Mouse (Mus musculus) left cerebral cortex, adult 18-20 months (tissue): ENCODE measurements around the gene Ttc19. TPM values are rescaled to one million over a fixed set of nuclear protein-coding genes. Genes with fewer than 3 reads are reported as not detected.

ENCODE experiments used
- DNase-seq, 2 experiments: peaks; one replicate each; pipeline ENCODE4 v3.0.0; 2021 to 2022; ENCODE audit warnings: low spot score in 2 of 2, mixed read lengths in 1 of 2
- long read RNA-seq, 2 experiments: library from polyadenylated mRNA; stranded (forward); transcript quantifications; one replicate each; pipeline ENCODE4 v2.0.0; 2021
- total RNA-seq, 2 experiments: library from RNA; stranded (reverse); gene quantifications; 2 replicates each; pipeline ENCODE4 v1.2.3; 2021

Gene Ttc19
- 10 to 100 TPM; 89.4 to 91.9 TPM for total RNA-seq
- long read RNA-seq, experiment 1, transcript Ttc19-201 (10 exons, 3,410 nt) = major isoform, 85 of 119 reads
- long read RNA-seq, experiment 1, partial matches to known transcripts = 8 of 119 reads
- long read RNA-seq, experiment 1, other reads (novel, unspliced or antisense) = 21 of 119 reads
- long read RNA-seq, experiment 2, transcript Ttc19-201 (10 exons, 3,410 nt) = major isoform, 79 of 100 reads
- long read RNA-seq, experiment 2, transcript Ttc19-202 (9 exons, 2,193 nt) = minor isoform, 5 of 100 reads
- long read RNA-seq, experiment 2, partial matches to known transcripts = 9 of 100 reads
- long read RNA-seq, experiment 2, other reads (novel, unspliced or antisense) = 5 of 100 reads

GRCm38 (mm10) chr11:62280675-62281600, at the start of gene Ttc19, which contains the start of gene Zswim7:
Gene Ttc19 (plus strand): TSS chr11:62281473.
Gene Zswim7 (minus strand): TSS chr11:62281375.
- peak; percentile 92 to 93 for DNase-seq

- DNase-seq = no peak
Measured at GRCm38 (mm10) chr11:62240631-62241261, 40.5 kb upstream of the Ttc19 start.

DNA sequence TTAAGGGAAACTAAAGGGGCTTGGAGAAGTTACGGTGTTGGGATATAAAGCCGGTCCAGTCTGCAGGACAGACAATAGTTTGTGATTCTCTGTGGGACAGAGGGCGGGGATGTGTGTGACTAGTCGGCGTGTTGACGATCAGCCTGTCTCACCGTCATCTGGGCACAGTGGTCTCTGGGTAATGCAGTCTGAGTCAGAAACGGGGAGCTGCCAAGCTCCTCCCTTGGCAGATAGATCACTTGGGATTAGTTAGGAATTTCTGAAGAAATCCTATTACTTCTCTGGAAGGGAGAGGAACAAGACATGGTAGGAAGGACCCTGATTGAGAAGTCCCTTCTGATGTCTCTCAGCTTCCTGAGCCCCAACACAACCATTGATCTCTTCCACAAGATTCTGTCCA, 37.4 kb upstream of the Ttc19 start:
- DNase-seq = no peak

- DNase-seq = no peak
Measured at GRCm38 (mm10) chr11:62244471-62244870, 36.8 kb upstream of the Ttc19 start.

- no peak for DNase-seq
Measured at GRCm38 (mm10) chr11:62247759-62248400, 33.4 kb upstream of the Ttc19 start.

GRCm38 (mm10) chr11:62248401-62249244, 32.6 kb upstream of the Ttc19 start, which contains the start of gene Adora2b:
Gene Adora2b (plus strand): TSS chr11:62248984.
- peak; percentile 16 to 34 for DNase-seq

- DNase-seq = peak in 1 of 2 experiments; percentile 13
Measured at GRCm38 (mm10) chr11:62249266-62250037, 31.8 kb upstream of the Ttc19 start.

DNA sequence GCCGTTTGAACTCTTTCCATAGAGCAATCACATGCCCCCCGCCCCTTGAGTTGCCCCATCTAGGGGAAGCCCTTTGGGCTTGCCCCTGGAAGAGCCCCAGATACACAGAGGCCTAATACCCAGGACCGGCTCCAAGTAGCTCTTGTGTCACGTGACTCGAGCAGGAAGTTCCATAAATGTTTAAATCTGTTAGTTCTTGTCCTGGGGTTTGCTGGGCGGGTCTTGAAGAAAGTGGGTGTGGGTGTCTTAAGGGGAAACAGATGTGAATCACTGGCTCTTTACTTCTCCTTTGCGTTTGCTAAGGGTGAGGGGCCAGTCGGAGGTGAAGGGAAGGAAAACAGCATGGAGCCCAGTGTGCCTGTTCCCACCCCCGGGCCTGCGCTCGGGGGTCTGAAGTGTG, 30.2 kb upstream of the Ttc19 start:
- DNase-seq = no peak

DNA sequence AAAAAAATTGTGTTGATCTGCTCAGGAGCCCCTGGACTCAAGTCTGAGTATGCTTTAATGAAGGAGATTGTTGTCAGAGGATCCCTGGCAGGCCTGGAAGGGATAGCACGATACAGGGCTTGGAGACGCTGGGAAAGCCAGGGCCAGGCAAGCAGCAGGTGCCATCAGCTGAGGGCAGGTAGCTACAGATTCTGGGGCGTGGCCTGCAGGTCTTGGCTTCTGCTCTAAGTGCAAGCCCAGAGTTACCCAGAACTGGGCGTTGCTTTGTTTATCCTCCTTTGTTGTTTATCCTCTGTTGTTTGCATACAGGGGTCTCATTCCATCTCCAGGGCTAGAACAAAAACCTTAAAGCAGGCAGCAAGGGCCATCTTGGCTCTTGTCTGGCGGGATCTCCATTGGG, 27.9 kb upstream of the Ttc19 start:
- no peak for DNase-seq

- DNase-seq = no peak
Measured at GRCm38 (mm10) chr11:62259214-62259613, 22.1 kb upstream of the Ttc19 start.

DNA sequence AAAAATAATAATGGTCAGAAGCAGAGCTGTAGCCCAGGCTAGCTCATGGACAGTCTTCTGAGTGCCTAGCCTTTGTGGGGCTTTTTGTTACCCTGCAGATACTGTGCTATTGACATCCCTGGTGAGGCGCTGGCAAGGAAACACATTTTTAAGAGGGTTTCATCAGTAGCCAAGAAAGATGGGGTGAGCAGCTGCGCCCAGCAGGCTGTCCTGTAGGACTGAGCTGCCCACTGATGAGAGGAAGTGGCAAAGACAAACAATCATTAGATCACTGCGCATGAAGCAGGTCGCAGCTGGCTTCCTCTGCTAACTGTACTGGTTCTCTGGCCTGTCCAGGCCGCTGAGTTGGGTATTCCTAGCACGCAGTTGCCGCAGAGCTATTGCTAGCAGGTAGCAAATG, 17.7 kb upstream of the Ttc19 start:
- no peak for DNase-seq

- no peak for DNase-seq
Measured at GRCm38 (mm10) chr11:62264018-62264417, 17.3 kb upstream of the Ttc19 start.

DNA sequence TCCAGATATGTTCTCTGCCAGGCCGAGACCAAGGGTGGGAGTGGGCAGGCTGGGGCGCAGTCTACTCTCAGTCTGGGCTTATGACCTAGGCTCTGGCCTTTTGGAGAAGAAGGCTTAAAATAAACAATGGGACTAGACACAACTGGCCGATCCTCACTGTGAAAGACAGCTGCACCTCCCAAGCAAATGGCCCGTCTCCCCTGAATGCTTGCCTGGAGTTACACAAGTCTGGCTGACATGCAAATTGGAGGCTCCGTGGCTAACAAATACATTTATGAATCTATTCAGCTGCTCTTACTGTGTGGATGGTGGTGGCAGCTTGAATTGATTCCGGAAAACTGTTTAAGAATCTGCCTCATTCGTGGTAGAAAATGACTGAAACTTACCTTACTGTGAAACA, 15.6 kb upstream of the Ttc19 start:
- DNase-seq = no peak

- no peak for DNase-seq
Measured at GRCm38 (mm10) chr11:62266466-62267214, 14.6 kb upstream of the Ttc19 start.

- no peak for DNase-seq
Measured at GRCm38 (mm10) chr11:62268381-62268780, 12.9 kb upstream of the Ttc19 start.

DNA sequence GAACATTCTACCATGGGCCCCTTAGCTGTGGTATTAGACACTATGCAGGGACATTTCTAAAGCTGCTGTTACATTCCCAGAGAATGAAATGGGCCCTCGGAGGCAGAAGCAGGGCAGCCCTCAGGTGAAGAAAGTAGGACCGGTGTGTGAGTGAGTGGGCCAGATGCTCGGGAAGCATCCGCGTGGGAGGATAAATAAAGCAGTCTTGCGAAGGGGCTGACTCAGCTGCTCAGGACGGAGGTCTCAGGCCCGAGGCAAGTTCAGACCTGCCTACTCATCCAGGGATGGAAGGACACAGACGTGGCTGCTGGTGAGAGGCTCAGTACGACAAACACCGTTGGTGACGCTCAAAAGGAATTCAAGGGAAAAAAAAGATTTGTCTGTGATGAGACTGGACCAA, 12.2 kb upstream of the Ttc19 start:
- DNase-seq = no peak

DNA sequence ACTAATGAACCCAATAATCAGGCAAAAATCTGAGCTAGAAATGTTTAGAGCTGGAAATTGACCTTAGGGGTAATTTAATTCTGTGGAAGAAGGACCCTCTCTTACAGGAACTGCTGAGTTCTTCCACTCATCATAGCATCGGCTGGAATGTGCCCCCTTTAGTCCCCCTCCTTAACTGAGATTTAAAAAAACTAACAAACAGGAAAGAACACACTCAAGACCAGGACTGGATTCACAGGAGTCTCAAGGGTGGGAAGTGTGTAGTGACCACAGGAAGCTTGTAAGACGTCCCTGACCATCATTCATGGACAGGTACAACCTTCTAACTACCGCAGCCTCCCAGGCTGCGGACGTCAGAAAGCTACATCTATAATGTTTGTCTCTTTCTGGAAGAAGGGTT, 10.4 kb upstream of the Ttc19 start:
- DNase-seq = no peak

GRCm38 (mm10) chr11:62277086-62277485, 4.2 kb upstream of the Ttc19 start:
- DNase-seq = no peak

DNA sequence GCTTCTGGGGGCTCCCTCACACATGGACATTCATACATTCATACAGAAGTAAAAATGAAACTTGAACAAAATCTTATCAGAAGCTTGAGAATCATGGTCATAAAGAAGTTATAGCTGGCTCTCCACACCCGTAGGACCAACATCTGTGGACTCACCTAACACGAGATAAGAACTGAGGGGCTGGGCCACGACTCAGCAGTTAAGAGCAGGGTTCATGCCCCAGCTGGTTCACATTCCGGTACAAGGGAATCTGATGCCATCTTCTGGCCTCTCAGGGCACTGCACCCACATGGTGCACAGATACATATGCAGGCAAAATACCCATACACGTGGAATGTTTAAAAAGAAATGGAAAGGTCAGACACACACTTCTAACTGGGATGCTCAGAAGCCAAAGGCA, 3.2 kb upstream of the Ttc19 start:
- peak in 1 of 2 experiments; percentile 34 for DNase-seq
